ENCODE assay signal across 12 mouse cellular contexts in the genomic region with DNA sequence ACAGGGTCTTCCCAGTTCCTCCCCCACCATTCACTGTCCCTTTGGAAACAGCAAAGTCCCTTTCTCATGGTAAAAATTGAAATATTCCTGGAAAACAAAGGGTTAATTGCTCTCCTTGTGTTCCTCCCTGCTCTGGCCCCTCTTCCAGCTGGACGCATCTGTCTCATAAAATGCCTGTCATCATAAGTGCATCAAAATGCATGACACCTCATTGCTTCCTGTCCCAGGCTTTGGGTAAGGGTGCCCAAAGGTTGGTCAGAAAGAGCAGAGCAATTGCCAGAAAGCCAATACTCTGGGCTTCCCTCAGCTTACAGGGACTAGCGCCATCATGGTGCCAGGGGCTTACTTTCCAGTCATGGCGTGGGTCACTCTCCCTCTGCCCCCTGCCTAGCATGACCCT. TPM values are rescaled to one million over a fixed set of nuclear protein-coding genes. Genes with fewer than 3 reads are reported as not detected.
DNase-seq lines count a peak whose midpoint lies in the region; ATAC-seq and TF ChIP-seq lines count a peak whose summit lies in the region.
"Had no signal": no experiment of that assay in that cellular context is flagged by ENCODE, and none has a peak within 500 bp of the region (broad histone marks: within the 10 kb centered on the region; RNA-seq: fewer than 3 reads in every experiment).

No protein-coding gene starts in this region.

- H3K27ac ChIP-seq in heart, embryonic 12.5 days (ENCODE audit: poor library complexity, severe bottlenecking): peak overlapping the region; percentile 94
- peak overlapping the region; percentile 87; the same call in 1 of the 2 replicates for H3K27ac ChIP-seq in layer of hippocampus, adult 2 months
- peak overlapping the region; percentile 71; the same call in 1 of the 2 replicates for H3K27ac ChIP-seq in embryonic facial prominence, embryonic 14.5 days (replicated peaks; ENCODE audit: low read depth, low read length)
- peak overlapping the region; percentile 61 for H3K27ac ChIP-seq in limb, embryonic 15.5 days
- H3K27ac ChIP-seq: limb, embryonic 13.5 days; midbrain, embryonic 10.5 days had no signal

- H3K9ac ChIP-seq in heart, embryonic 12.5 days: peak overlapping the region; percentile 52
- H3K9ac ChIP-seq in embryonic facial prominence, embryonic 14.5 days (ENCODE audit: low read depth, low read length): no peak overlapping the region
- no peak overlapping the region for H3K9ac ChIP-seq in limb, embryonic 15.5 days
- H3K9ac ChIP-seq: limb, embryonic 13.5 days had no signal

- H3K4me1 ChIP-seq in heart, embryonic 12.5 days (replicated peaks): peaks cover 71% of the 10 kb centered on the region
- H3K4me1 ChIP-seq in embryonic facial prominence, embryonic 14.5 days (ENCODE audit: control insufficient read depth, insufficient read depth, low read length): peaks cover 17% of the 10 kb centered on the region
- peaks cover 51% of the 10 kb centered on the region for H3K4me1 ChIP-seq in limb, embryonic 15.5 days

- no peak for DNase-seq in heart, adult 11 months
- no peak for DNase-seq in layer of hippocampus, adult 2 months (ENCODE audit: low spot score in 2 of 2)
- DNase-seq in layer of hippocampus, postnatal 10 days (ENCODE audit: low spot score in 2 of 2): no peak
- DNase-seq in embryonic facial prominence, embryonic 14.5 days (ENCODE audit: low spot score): no peak
- no peak for DNase-seq in frontal cortex, postnatal 25 days (ENCODE audit: low spot score in 2 of 2)
- DNase-seq: cerebellum, adult 11 months had no signal

- peaks cover 8% of the 10 kb centered on the region; the same call in 1 of the 2 replicates for H3K36me3 ChIP-seq in heart, embryonic 12.5 days
- H3K36me3 ChIP-seq in embryonic facial prominence, embryonic 14.5 days (ENCODE audit: control insufficient read depth, insufficient read depth, low read length): peaks cover 24% of the 10 kb centered on the region; the same call in 1 of the 2 replicates
- H3K36me3 ChIP-seq in limb, embryonic 15.5 days: peaks cover 31% of the 10 kb centered on the region

- H3K27me3 ChIP-seq in heart, embryonic 12.5 days (replicated peaks): no peaks in the 10 kb centered on the region
- no peaks in the 10 kb centered on the region for H3K27me3 ChIP-seq in embryonic facial prominence, embryonic 14.5 days (replicated peaks; ENCODE audit: control insufficient read depth, insufficient read depth, low read length)
- H3K27me3 ChIP-seq in limb, embryonic 15.5 days: no peaks in the 10 kb centered on the region
- H3K27me3 ChIP-seq: limb, embryonic 13.5 days had no signal

- TF ChIP-seq CTCF in layer of hippocampus, adult 2 months (conservative IDR thresholded peaks at IDR 0.05): no peak

- H3K4me3 ChIP-seq in heart, embryonic 12.5 days: no peak overlapping the region
- no peak overlapping the region for H3K4me3 ChIP-seq in layer of hippocampus, adult 2 months
- H3K4me3 ChIP-seq in embryonic facial prominence, embryonic 14.5 days (ENCODE audit: low read depth, low read length): no peak overlapping the region
- H3K4me3 ChIP-seq in limb, embryonic 15.5 days: no peak overlapping the region
- H3K4me3 ChIP-seq: limb, embryonic 13.5 days; midbrain, embryonic 10.5 days had no signal

- 57% methylated on average over 3 of the region's 3 CpGs for WGBS in heart, embryonic 12.5 days
- 50% methylated on average over 3 of the region's 3 CpGs for WGBS in embryonic facial prominence, embryonic 14.5 days
- 60% methylated on average over 3 of the region's 3 CpGs for WGBS in limb, embryonic 15.5 days

- H3K9me3 ChIP-seq in heart, embryonic 12.5 days (replicated peaks): no peaks in the 10 kb centered on the region
- H3K9me3 ChIP-seq in embryonic facial prominence, embryonic 14.5 days (ENCODE audit: control insufficient read depth, low read length): no peaks in the 10 kb centered on the region
- no peaks in the 10 kb centered on the region for H3K9me3 ChIP-seq in limb, embryonic 15.5 days
- H3K9me3 ChIP-seq: limb, embryonic 13.5 days; midbrain, embryonic 10.5 days had no signal

- no peak overlapping the region for H3K4me2 ChIP-seq in heart, embryonic 12.5 days
- H3K4me2 ChIP-seq in embryonic facial prominence, embryonic 14.5 days (ENCODE audit: low read depth, low read length): no peak overlapping the region
- H3K4me2 ChIP-seq in limb, embryonic 15.5 days: no peak overlapping the region
- H3K4me2 ChIP-seq: limb, embryonic 13.5 days had no signal

- no peak for ATAC-seq in heart, embryonic 12.5 days (ENCODE audit: insufficient number of reproducible peaks, low FRiP score)
- no peak for ATAC-seq in embryonic facial prominence, embryonic 14.5 days (ENCODE audit: low read depth)
- no peak for ATAC-seq in limb, embryonic 15.5 days (ENCODE audit: insufficient number of reproducible peaks, low FRiP score, low TSS enrichment, low read depth)
- ATAC-seq in megakaryocyte progenitor cell, adult 5-6 weeks (replicated peaks; ENCODE audit: poor library complexity): no peak
- ATAC-seq: forebrain, embryonic 14.5 days had no signal

RNA-seq across cellular contexts. Expression of a gene that starts 10.7 kb away (rescaled TPM):
- polyA plus RNA-seq in heart, embryonic 12.5 days (2016; fragmentation: Nextera tagmentation; extraction: Ambion mirVana): 12.9 and 14.3 TPM in 2 replicates
- total RNA-seq in layer of hippocampus, adult 2 months (2021): 100 to 1,000 TPM; 210 TPM
- 100 to 1,000 TPM; 254 to 265 TPM for total RNA-seq in layer of hippocampus, postnatal 10 days (2021)
- 13.5 and 13.8 TPM in 2 replicates for polyA plus RNA-seq in embryonic facial prominence, embryonic 14.5 days (2014; fragmentation: Nextera tagmentation; extraction: Ambion mirVana)
- 9.6 and 10.2 TPM in 2 replicates for polyA plus RNA-seq in limb, embryonic 15.5 days (2015; fragmentation: Nextera tagmentation; extraction: Ambion mirVana)
- 0.27 TPM in 1 of 2 replicates, not detected in the other for total RNA-seq in megakaryocyte progenitor cell, adult 5-6 weeks (2015)
- 1.7 TPM in 1 of 2 replicates, not detected in the other for total RNA-seq in megakaryocyte progenitor cell, adult 5-6 weeks (2017)

Comparison
In these comparisons a context has a peak if more than half of its experiments do, and no peak if none do; other contexts are left out.
1. RNA of a gene that starts 10.7 kb away (total RNA-seq): 254 to 265 TPM in layer of hippocampus, postnatal 10 days and 210 TPM in layer of hippocampus, adult 2 months; 0.27 to 1.7 TPM in megakaryocyte progenitor cell, adult 5-6 weeks; every median in the first group is over 10 times any median in the second.
2. Peak in every context shown above with its lines, with median percentiles within 50 percentile points of each other: H3K27ac ChIP-seq.